Mouse (Mus musculus) myocyte (in vitro differentiated cells): ENCODE data around the gene Thbs4.

Experiments
- CEBPB ChIP-seq: IDR thresholded peaks from 2 replicates; pipeline ENCODE4 v1.6.1; 2011; ENCODE audit warnings: mild to moderate bottlenecking, moderate library complexity; ENCODE audit not compliant: poor library complexity, insufficient read depth, severe bottlenecking
- E2F4 ChIP-seq: IDR thresholded peaks from one replicate; pipeline ENCODE4 v1.6.1; 2011; ENCODE audit warnings: mild to moderate bottlenecking, control low read depth, moderate library complexity; ENCODE audit not compliant: insufficient read depth
- MAX ChIP-seq: IDR thresholded peaks from one replicate; pipeline ENCODE4 v1.6.1; 2011; ENCODE audit warnings: low read depth, mild to moderate bottlenecking, control low read depth
- MYOG ChIP-seq, 3 experiments: IDR thresholded peaks; one replicate each; pipeline ENCODE4 v1.6.1; 2011; ENCODE audit warnings: control low read depth in 2 of 3, low read depth in 2 of 3, mild to moderate bottlenecking in 2 of 3; ENCODE audit not compliant: insufficient read length in 2 of 3, control insufficient read depth in 1 of 3, insufficient read depth in 1 of 3
- POLR2A ChIP-seq: IDR thresholded peaks from one replicate; pipeline ENCODE4 v1.6.1; 2011; ENCODE audit warnings: low read depth, mild to moderate bottlenecking, control low read depth, moderate library complexity; ENCODE audit not compliant: insufficient read length
- POLR2AphosphoS2 ChIP-seq: IDR thresholded peaks from one replicate; pipeline ENCODE4 v1.6.1; 2011; ENCODE audit warnings: low read depth, control low read depth; ENCODE audit not compliant: insufficient read length
- SRF ChIP-seq: IDR thresholded peaks from one replicate; pipeline ENCODE4 v1.6.1; 2011; ENCODE audit warnings: low read depth; ENCODE audit not compliant: control insufficient read depth, insufficient read length
- TCF12 ChIP-seq: IDR thresholded peaks from one replicate; pipeline ENCODE4 v1.6.1; 2011; ENCODE audit warnings: mild to moderate bottlenecking, control low read depth; ENCODE audit not compliant: poor library complexity, insufficient read depth, severe bottlenecking
- TCF3 ChIP-seq: IDR thresholded peaks from one replicate; pipeline ENCODE4 v1.6.1; 2011; ENCODE audit warnings: low read depth, control low read depth; ENCODE audit not compliant: insufficient read length
- USF1 ChIP-seq: IDR thresholded peaks from one replicate; pipeline ENCODE4 v1.6.1; 2011; ENCODE audit warnings: low read depth, mild to moderate bottlenecking, control low read depth, moderate library complexity

DNA sequence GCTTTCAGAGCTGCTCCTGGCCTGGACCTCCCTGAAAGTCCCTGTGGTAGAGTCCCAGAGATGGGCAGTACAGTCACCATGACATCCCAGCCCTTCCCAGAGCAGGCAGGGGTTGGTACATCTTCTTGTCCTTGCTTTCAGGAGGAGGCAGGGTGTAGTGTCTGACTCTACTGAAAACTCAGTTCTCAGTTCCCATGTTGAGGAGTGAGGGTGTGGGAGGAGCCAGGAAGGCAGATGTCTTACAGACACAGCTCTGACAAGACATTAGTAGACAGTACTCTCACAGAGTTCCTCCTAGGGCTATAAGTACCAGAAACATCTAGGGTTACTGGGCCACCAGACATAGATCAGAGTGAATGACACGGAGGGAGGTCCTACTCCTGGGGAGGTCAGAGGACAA lies 32.3 kb downstream of the Thbs4 start:
- TF ChIP-seq CEBPB (no peak), E2F4 (no peak), USF1 (no peak), SRF (no peak), MYOG (IDR thresholded peaks at IDR 0.05; ENCODE audit: control insufficient read depth in 1 of 3, insufficient read depth in 1 of 3, insufficient read length in 2 of 3, low read depth in 2 of 3) (no peak), MAX (no peak), POLR2A (no peak), POLR2AphosphoS2 (no peak), TCF3 (no peak), TCF12 (no peak)
